Mouse (Mus musculus): Measurements from ENCODE around the gene Chchd5.
A peak's percentile ranks its signal among the peaks of the same experiment; 100 is the strongest.

Gene Chchd5

DNA sequence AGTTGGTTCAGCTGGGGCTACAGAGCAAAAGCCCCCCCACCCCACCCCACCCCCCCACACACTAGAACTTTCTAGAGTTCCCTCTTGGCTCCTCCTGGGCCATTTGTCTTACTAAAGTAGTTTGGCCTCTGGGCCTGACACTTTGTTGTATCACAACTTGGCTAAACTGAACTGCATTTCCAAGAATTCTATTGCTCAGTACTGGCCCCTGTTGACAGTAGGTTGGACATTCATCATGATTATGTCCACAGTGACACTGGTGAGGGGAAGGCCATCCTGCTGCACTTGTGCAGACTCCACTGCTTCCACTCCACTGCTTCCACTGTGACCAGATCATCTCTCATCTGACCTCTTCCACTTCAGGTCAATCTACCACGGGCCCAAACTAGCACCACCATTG lies 23.3 kb downstream of the Chchd5 start:
- DNase-seq (ENCODE audit: low spot score): no peak

DNA sequence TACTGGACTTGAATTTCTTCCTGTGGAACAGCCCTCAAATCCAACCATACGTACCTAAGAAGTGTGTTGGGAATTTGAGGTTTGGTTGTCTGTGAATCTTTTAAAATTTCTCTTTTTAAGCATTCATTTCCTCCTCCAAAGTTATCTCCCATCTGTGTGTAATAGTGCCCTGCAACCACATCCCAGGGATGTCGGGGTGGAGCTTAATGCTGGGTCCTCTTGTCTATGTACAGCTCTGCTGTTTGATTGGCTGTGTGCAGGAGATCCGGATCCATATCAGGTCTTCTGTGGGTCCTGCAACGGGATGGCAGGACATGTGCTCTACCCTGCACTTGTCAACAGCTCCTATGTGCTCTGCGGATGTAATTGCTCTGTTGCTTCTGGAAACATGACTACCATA lies 35.3 kb downstream of the Chchd5 start:
- no peak for DNase-seq (ENCODE audit: low spot score)

DNA sequence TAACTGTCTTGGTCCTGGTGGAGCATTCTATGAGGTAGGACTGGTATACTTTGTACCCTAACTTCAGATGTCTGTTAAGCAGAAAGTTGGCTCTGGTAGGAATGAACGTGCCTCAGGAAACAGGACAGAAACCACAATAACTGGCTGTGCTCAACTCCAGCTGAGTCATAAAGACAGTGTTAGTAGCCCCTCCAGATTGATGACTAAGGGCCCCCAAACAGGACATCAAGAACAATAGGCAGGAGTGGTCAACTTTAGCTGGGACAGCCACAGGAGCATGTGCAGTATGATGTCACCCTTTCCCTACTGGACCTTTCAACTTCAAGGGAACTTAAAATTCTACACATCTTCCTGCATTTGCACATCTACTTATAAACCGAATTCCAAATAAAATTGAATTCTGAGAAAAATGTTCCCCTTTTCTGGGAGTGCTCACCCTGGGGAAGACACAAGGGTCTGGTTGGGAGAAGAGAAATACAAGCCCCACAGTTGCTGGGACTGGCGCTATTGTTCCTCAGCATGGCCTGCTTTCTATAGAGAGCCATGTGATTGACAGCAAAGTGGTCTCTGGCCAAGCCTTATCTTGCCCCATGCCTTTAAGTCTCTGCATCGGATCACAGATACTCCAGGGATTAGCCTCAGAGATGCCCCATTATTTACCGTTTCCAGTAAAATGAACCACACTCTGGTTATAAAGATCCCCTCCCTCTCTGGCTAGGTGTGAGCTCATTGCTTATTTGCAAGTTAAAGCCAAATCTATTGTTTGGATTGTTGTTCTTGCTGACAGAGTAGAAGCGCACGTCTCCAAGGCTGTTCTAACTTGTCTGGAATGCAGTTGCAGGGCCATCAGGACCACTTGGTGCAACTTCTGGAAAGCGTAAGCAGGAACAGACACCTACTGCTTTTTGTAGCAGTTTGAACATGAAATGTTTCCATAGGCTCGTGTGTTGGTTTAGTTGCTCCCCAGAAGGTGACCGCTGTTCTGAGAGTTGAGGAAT lies 37.3 kb downstream of the Chchd5 start:
- DNase-seq (ENCODE audit: low spot score): no peak

DNA sequence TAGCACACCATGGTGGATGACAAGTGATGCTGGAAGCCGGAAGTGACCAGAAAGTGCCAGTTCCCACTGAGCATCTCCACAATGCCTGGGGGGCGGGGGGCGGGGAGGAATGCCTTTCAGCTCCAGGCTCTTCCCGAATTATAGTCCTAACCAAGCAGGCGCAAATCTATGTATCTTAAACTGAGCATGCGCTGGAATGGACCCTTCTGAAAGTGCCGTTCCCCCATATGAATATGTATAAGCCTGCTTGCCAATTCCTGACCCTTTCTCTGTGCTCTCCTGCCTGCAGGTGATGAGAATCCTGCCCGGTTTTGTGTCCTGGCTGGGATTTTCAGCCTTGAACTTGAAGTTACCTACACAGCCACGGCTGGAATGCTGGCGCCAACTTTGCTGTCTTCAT lies 43.9 kb downstream of the Chchd5 start:
- DNase-seq (ENCODE audit: low spot score): no peak

DNA sequence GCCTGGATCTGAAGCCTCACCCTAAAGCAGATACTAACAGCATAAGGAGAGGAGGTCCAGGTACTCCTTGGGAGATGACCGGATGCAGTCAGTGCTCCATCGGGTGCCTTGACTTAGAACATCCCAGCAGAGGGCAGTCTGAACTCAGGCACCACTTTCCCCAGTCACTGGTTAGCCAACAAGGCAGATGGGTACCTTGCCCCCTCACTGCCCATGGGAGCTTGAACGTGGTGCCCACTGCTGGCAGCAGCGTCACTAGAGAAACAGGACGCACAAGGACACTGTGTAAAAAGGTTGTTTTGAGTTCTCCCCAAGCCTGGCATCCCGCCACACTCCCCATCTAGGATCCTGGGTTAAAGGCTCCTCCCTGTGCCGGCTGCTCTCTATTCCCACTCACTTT lies 45.0 kb downstream of the Chchd5 start:
- DNase-seq (ENCODE audit: low spot score): peak; percentile 64

DNA sequence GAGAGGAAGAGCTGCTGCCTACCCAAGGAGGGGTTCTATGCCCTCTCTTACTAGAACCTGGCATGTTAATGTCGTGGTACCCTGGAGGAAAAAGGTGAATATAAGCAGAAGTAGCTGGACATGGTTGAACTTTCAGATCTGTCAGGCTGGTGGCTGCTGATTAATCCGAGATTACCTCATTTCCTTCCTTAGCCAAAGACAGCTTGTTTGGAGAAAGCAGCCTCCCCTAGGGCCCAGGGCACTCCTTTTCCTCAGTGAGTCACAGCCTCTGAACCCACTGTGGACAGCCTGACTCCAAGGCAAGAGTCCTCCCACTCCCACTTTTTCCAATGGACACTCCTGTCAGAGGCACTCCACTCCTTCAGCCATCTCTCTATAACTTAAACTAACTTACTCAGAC lies 46.1 kb downstream of the Chchd5 start:
- DNase-seq (ENCODE audit: low spot score): no peak

DNA sequence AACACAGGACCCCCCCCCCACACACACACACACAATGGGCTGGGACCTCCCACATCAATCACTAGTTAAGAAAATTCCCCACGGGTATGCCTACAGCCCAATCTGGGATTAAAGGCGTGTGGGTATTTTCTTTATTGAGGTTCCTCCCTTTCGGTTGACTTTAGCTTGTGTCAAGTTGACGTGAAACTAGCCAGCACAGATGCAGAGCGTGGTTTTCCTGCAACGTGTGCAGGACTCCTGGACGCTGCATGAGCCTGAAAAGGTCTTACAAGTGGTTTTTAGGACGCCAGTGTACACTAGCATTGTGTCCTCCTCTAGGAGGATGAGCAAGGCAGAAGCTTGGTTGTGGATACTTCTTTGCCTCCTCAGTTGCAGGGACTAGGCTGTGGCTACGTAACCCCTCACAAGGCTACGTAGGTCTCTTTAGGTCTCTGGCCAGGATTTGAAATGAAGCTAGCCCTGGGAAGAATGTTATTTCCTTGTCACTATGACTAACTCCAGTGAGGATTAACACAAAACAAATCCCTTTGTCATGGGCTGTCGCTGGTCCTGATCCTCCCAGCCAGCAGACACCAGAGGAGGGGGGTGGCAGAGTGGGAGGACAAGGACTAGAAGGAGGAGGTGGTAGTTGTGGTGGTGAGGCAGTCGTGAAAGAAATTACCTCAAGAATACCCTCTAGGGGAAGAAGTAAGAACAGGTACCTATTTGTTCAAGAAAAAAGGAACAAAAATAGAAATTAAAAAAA lies 47.3 kb downstream of the Chchd5 start:
- DNase-seq (ENCODE audit: low spot score): no peak

DNA sequence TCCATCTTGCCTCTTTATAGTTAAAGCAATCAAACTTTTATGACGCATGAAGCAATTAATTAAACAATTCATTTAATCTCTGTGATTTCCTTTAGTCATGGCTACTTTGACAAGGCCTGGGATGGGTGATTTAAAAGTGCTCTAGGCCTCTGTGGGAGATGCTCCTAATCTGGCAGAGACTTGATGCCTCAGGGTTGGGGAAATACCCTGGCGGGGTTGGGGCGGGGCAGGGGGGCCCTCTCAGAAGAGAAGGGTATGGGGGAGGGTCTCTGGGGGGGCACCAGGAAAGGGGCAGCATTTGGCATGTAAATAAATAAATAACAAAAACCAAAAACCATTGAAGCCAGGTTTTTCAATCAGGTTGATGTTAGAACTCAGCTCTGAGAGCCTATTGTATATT lies 48.2 kb downstream of the Chchd5 start:
- DNase-seq (ENCODE audit: low spot score): no peak

DNA sequence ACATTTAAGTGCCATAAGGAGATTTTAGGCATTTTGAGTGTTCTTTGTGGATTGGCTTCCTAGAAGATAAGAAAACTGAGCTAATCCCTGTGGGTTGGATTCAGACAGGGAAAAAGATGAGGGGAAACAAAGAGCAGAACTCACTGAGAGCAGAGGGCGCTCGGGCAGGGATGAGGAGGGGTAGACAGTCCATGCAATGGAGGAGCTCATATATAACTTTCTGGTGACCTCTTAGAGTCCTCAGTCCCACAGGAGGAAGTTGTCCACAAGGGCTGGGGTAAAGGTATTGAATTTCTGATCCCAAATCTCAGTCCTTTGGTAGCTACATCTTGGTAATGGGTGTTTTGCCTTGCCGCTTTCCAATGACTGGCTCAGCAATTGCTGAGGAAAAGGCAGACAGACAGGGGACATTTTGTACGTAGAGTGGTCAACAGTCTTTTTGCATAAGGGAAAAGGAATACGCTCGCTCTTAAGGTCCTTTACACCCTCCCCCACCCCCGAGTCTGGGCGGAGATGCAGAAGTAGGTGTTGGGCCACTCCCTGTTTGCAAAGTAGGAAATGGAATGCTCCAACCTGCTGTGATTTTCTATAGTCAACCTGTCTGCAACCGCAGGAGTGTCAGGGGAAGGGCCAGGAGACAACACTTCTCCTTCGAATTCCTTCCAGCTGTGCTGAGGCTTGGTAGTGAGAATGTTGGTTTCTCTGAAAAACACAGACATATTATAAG lies 48.8 kb downstream of the Chchd5 start:
- no peak for DNase-seq (ENCODE audit: low spot score)

DNA sequence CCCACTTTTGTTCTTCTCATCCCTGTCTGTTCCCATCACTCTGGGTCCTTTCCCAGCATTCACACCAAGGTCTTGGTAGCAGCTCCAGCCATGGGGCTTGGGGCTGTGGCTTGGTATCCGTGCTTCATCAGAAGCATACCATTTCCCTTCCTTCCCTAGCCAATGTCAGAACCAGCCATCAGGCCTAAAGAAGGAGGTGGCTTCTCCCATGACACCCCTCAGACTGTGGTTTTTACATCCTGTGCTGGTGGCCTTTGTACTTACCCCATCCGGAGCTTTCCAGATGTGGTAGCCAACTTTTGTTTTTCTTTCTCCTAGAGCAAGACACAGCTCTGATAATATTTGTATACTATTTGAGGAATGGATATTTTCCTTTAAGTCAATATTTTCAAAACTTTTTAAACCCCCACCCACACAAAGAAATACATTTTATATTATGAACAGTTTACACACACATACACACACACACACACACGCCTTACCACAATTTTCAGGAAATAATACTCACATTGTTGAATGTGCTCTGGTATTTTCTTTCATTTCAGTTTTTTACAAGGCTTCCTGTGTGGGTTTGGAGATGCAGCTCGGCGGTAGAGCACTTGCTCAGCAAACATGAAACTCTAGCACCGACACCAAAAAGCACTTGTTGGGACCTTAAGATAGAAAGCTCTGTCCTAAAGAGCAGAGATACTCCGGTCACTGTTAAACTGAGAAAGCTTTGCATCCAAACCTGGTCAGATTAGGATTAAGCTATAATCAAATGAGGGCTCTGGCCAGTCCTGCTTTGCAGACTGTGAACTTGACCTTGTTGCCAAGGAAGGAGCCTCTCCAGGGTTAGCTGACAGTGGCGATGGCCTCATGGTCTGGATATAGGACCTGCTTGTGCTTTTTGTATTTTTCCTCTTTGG lies 50.7 kb downstream of the Chchd5 start:
- DNase-seq (ENCODE audit: low spot score): no peak

DNA sequence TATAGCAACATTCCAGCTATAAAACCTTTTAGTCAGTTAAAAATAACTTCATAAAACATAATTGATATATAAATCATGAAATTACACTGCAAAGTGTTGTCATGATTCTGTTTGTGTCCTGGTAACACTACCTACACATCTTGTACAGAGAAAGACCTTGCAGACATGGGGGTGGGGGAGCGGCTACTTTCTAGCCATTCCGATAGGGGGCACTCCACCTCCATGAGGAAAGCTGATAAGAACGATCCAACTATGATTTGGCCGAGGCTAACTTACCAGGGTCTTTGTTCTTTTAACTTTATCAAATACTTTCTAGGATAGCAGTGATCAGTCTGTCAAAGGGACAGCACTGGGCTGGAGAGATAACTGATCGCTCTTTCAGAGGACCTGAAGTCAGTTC lies 52.0 kb downstream of the Chchd5 start:
- no peak for DNase-seq (ENCODE audit: low spot score)

DNA sequence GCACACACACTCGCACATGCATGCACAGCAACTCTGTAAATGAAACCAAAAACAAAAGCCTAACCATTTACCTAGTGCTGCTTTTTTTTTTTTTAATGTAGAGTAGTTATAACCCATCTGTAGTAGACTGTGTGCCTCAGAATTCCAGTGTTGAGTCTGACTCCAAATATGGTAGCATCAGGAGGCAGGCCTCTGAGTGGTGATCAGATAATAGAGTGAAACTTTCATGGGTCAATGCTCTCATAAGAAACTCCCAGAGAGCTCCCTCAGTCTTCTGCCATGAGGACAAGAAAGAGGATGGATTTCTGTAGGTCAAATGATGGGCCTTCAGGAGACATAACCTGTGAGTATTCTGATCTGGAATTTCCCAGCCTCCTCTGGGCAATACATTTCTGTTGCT lies 52.9 kb downstream of the Chchd5 start:
- DNase-seq (ENCODE audit: low spot score): no peak

DNA sequence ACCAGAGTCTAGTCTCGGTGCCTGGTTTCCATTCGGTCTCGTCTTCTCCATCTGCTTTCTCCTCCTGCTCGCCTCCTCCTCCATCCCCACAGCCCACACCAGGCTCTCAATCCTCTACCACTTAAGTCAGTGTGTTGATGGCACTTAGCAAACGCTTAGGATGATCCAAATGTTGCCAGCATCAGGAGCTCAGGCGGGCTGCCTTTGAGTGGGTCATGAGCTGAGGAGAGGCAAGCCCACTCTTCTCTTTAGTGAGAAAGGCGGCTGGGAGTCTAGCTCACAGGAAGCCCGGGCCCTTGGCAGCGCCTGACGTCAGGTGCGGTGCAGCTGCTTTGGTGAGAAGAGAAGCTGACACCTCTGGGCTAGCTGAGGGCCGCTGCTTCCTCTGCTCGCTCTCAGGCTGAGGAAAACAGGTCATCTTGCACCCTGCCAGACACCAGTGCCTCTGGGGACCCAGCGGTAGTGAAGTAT lies 54.1 kb downstream of the Chchd5 start:
- no peak for DNase-seq (ENCODE audit: low spot score)
